Mouse (Mus musculus): ENCODE results near the gene Cltb. TPM values are rescaled to one million over a fixed set of nuclear protein-coding genes. Genes with fewer than 3 reads are reported as not detected.

The Cltb gene
- polyA plus RNA-seq, 1 experiment from 2014 or later: 39.1 TPM

GRCm38 (mm10) chr13:54559656-54560055 is 51.5 kb downstream of the Cltb start:
- Histone ChIP-seq H3K27me3 (no peaks in the 10 kb centered on the region), H3K4me1 (peaks cover 8% of the 10 kb centered on the region), H3K27ac (no peak overlapping the region), H3K9me3 (no peaks in the 10 kb centered on the region), H3K4me3 (no peak overlapping the region), H3K36me3 (peaks cover 89% of the 10 kb centered on the region), H3K9ac (no peak overlapping the region), H3K4me2 (no peak overlapping the region)
- WGBS: 97% methylated on average over 2 of the region's 2 CpGs
- ATAC-seq (ENCODE audit: insufficient number of reproducible peaks, insufficient read depth, low FRiP score, low TSS enrichment, low read depth): no peak

DNA sequence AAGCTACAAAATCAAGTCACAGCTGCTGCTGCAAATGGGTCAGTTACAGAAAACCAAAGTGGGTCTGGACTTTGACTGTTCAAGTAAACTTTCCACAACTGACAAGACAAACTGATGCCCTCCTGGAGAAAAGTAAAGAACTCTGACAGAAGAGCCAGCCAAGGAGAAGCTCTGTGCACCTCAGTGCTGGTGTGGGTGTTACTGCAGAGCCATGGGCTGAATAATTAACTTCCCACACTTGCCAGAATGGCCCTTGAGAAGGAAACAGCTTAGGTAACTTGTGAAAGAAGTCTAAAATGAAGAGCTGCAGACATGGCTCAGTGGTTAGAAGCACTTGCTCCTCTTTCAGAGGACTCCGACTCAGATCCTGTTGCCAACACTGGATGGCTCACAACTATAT is 53.5 kb downstream of the Cltb start:
- Histone ChIP-seq H3K9me3 (no peaks in the 10 kb centered on the region), H3K27me3 (no peaks in the 10 kb centered on the region), H3K4me1 (no peaks in the 10 kb centered on the region), H3K4me2 (no peak overlapping the region), H3K27ac (no peak overlapping the region), H3K9ac (no peak overlapping the region), H3K36me3 (peaks cover 95% of the 10 kb centered on the region), H3K4me3 (no peak overlapping the region)
- no peak for ATAC-seq (ENCODE audit: insufficient number of reproducible peaks, insufficient read depth, low FRiP score, low TSS enrichment, low read depth)
- WGBS: 93% methylated on average over 1 of the region's 1 CpGs

GRCm38 (mm10) chr13:54556796-54557195 is 54.3 kb downstream of the Cltb start:
- H3K36me3 ChIP-seq: peaks cover 95% of the 10 kb centered on the region
- WGBS: 94% methylated on average over 3 of the region's 3 CpGs
- no peak for ATAC-seq (ENCODE audit: insufficient number of reproducible peaks, insufficient read depth, low FRiP score, low TSS enrichment, low read depth)

GRCm38 (mm10) chr13:54556176-54556575 is 55.0 kb downstream of the Cltb start:
- Histone ChIP-seq H3K4me3 (no peak overlapping the region), H3K9ac (no peak overlapping the region), H3K27ac (no peak overlapping the region), H3K4me2 (no peak overlapping the region), H3K4me1 (no peaks in the 10 kb centered on the region), H3K36me3 (peaks cover 95% of the 10 kb centered on the region), H3K27me3 (no peaks in the 10 kb centered on the region), H3K9me3 (no peaks in the 10 kb centered on the region)
- no peak for ATAC-seq (ENCODE audit: insufficient number of reproducible peaks, insufficient read depth, low FRiP score, low TSS enrichment, low read depth)
- 94% methylated on average over 9 of the region's 9 CpGs for WGBS

More at GRCm38 (mm10) chr13:54556796-54557195, 54.3 kb downstream of the Cltb start:
- no peak overlapping the region for H3K4me3 ChIP-seq
- no peak overlapping the region for H3K9ac ChIP-seq
- no peak overlapping the region for H3K27ac ChIP-seq
- no peaks in the 10 kb centered on the region for H3K4me1 ChIP-seq
- no peak overlapping the region for H3K4me2 ChIP-seq
- H3K27me3 ChIP-seq: no peaks in the 10 kb centered on the region
- H3K9me3 ChIP-seq: no peaks in the 10 kb centered on the region

DNA sequence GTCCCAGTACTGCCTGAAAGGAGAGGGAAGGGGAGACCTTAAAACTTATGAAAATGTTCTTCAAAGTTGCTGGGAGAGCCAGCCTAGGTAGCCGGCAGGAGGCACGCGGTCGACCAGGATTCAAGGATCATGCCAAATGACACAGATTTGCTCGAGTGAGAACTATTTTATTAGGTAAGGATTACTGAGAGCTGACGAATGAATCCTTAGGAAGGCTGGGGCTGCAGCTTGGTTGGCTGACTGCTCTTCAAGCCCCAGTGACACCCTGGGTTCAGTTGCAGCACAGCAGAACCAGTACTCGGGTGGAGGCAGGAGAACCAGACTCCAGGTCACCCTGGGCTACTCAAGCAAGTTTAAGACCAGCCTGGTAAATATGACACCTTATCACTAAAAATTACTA is 63.1 kb downstream of the Cltb start:
- H3K4me1 ChIP-seq: no peaks in the 10 kb centered on the region
- no peak for ATAC-seq (ENCODE audit: insufficient number of reproducible peaks, insufficient read depth, low FRiP score, low TSS enrichment, low read depth)
- H3K4me2 ChIP-seq: no peak overlapping the region
- no peaks in the 10 kb centered on the region for H3K9me3 ChIP-seq
- no peak overlapping the region for H3K27ac ChIP-seq
- no peaks in the 10 kb centered on the region for H3K27me3 ChIP-seq
- no peak overlapping the region for H3K9ac ChIP-seq
- WGBS: 85% methylated on average over 7 of the region's 7 CpGs
- H3K36me3 ChIP-seq: peaks cover 70% of the 10 kb centered on the region
- H3K4me3 ChIP-seq: no peak overlapping the region

Small RNAs within 50 kb of the gene (microRNA-seq; reads per million reads assigned to microRNA genes)
- not detected for gene Gm24195

Other genes starting within 250 kb of the Cltb start
- gene Cplx2, start 240.0 kb downstream of the Cltb start, polyA plus RNA-seq (2015; fragmentation: Nextera tagmentation; extraction: Ambion mirVana): 7.3 and 7.4 TPM in 2 replicates
- 132 and 152 TPM in 2 replicates for gene Thoc3, start 142.5 kb downstream of the Cltb start, polyA plus RNA-seq (2015; fragmentation: Nextera tagmentation; extraction: Ambion mirVana)
- gene Simc1, start 107.6 kb downstream of the Cltb start, polyA plus RNA-seq (2015; fragmentation: Nextera tagmentation; extraction: Ambion mirVana): 16.3 and 17.2 TPM in 2 replicates
- gene 4833439L19Rik, start 45.9 kb downstream of the Cltb start, polyA plus RNA-seq (2015; fragmentation: Nextera tagmentation; extraction: Ambion mirVana): 150 and 153 TPM in 2 replicates
- 31.0 and 33.8 TPM in 2 replicates for gene Arl10, start 36.3 kb downstream of the Cltb start, polyA plus RNA-seq (2015; fragmentation: Nextera tagmentation; extraction: Ambion mirVana)
- gene Nop16, start 21.3 kb downstream of the Cltb start, polyA plus RNA-seq (2015; fragmentation: Nextera tagmentation; extraction: Ambion mirVana): 97.5 and 113 TPM in 2 replicates
- 168 and 183 TPM in 2 replicates for gene Higd2a, start 21.1 kb downstream of the Cltb start, polyA plus RNA-seq (2015; fragmentation: Nextera tagmentation; extraction: Ambion mirVana)
- gene Faf2, start 10.4 kb upstream of the Cltb start, polyA plus RNA-seq (2015; fragmentation: Nextera tagmentation; extraction: Ambion mirVana): 82.8 and 92.9 TPM in 2 replicates
- gene Rnf44, start 82.6 kb upstream of the Cltb start, polyA plus RNA-seq (2015; fragmentation: Nextera tagmentation; extraction: Ambion mirVana): 58.3 and 62.8 TPM in 2 replicates
- 1.4 TPM in 1 of 2 replicates, not detected in the other for gene Cdhr2, start 90.1 kb upstream of the Cltb start, polyA plus RNA-seq (2015; fragmentation: Nextera tagmentation; extraction: Ambion mirVana)
- gene Gprin1, start 138.5 kb upstream of the Cltb start, polyA plus RNA-seq (2015; fragmentation: Nextera tagmentation; extraction: Ambion mirVana): 0.44 and 0.46 TPM in 2 replicates
- gene Sncb, start 155.3 kb upstream of the Cltb start, polyA plus RNA-seq (2015; fragmentation: Nextera tagmentation; extraction: Ambion mirVana): 0.20 TPM in 1 of 2 replicates, not detected in the other
- gene Eif4e1b, start 172.7 kb upstream of the Cltb start, polyA plus RNA-seq (2015; fragmentation: Nextera tagmentation; extraction: Ambion mirVana): not detected in 2 replicates
- 7.5 and 7.6 TPM in 2 replicates for gene Tspan17, start 178.0 kb upstream of the Cltb start, polyA plus RNA-seq (2015; fragmentation: Nextera tagmentation; extraction: Ambion mirVana)